Mouse (Mus musculus) ES-E14 (cell line): ENCODE measurements around the gene Tspan32.

Experiments used
- HCFC1 ChIP-seq: IDR thresholded peaks from 2 replicates; pipeline ENCODE4 v1.6.1; 2012; ENCODE audit warnings: low read length, inconsistent platforms, borderline replicate concordance; ENCODE audit not compliant: insufficient read depth
- ZC3H11A ChIP-seq: IDR thresholded peaks from 2 replicates; pipeline ENCODE4 v1.6.1; 2012; ENCODE audit warnings: low read depth, mild to moderate bottlenecking, inconsistent platforms, low read length, borderline replicate concordance

DNA sequence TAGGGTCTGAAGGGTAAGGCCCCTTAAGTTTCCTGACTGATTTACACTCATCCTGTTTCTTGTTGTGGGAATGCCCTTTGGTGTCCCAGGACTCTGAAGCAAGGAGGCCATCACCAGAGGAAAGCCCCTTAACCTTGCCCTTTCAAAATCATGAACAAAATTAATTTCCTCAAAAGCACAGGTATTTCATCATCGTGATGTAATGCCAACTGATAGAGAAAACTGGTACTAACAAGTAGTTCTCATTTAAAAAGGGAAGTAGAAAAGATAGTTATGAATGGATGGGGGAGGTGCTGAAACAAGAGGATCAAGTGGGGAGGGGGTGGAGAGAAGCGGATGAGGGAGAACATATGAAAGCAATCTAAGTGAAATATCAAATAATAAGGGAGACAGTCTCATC is 18.7 kb downstream of the Tspan32 start:
- no peak for TF ChIP-seq ZC3H11A
- no peak for TF ChIP-seq HCFC1
